Mouse (Mus musculus): ENCODE measurements around the gene Slc35e3.

Gene Slc35e3

DNA sequence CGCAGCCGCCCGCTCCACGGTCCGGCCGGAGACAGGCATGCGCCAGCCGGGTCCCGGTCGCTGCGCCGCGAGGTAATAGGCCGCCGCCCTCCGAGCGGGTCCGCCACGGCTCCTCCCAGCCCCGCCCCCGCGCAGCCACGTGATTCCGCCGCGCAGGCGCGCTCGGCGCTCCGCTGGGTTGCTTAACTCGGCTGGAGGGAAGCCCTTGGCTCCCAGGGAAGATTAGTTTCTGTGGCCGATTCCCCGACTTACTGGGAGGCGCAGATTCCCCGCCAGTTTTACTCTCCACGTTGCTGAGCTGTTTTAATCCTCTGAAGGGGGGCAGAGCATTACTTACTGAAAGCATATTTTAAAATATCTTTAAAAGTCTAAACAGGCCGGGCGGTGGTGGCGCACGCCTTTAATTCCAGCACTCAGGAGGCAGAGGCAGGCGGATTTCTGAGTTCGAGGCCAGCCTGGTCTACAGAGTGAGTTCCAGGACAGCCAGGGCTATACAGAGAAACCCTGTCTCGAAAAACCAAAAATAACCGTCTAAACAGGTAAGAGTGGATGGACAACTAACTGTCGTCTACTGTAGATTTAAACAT lies at the start of gene Slc35e3:
Slc35e3 (minus strand) TSS at position 69 of the 587 bp plus-strand sequence.
- DNase-seq, result peak; percentile 96 to 97

DNA sequence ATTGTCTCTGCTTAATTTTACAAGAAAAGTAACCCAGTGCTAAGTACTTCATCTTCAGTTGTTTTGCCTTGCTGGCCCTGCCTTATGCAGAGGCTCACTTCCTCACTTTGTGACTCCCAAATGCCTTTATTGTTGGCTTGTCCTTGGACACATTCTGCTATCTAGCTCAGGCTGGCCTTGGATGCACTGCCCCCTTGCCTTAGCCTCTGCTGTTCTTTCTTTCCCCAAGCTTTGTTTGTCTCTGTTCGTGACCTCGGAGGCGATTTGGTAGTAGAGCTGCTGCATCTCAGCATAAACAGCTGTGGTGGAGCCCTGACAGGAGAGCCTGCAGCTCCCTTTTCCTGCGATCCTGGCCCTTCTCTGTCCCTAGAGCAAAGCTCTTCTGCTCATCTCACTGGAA lies 49.0 kb upstream of the Slc35e3 start:
- no peak for DNase-seq

DNA sequence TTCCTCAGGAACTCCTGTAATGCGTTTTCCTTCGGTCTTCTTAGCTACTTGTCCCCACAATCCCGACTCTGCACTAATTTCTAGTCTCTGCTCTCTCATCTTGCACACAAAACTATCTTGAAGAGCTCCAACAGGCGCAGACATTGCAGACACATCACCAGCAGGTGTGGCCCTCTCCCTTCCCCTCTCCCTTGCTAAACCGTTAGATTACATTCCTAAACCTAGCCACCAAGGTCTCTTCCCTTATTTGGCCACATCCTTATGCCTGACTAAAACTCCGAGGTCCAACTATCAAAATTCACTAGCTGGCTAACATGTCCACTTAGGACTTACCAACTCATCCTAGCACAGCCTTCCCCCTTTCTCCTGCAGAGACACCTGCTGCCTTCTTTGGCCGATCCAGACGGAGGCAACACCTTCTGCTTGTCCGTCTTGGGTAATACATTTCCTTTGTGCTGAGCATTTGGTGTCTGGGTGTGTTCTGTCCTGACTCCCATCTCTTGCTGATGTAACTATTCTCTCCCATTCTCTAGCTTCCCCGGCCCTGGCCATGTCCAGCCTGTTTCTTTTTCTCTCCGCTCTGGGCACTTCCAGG lies 47.4 kb upstream of the Slc35e3 start:
- peak in 1 of 2 experiments; percentile 16 for DNase-seq

DNA sequence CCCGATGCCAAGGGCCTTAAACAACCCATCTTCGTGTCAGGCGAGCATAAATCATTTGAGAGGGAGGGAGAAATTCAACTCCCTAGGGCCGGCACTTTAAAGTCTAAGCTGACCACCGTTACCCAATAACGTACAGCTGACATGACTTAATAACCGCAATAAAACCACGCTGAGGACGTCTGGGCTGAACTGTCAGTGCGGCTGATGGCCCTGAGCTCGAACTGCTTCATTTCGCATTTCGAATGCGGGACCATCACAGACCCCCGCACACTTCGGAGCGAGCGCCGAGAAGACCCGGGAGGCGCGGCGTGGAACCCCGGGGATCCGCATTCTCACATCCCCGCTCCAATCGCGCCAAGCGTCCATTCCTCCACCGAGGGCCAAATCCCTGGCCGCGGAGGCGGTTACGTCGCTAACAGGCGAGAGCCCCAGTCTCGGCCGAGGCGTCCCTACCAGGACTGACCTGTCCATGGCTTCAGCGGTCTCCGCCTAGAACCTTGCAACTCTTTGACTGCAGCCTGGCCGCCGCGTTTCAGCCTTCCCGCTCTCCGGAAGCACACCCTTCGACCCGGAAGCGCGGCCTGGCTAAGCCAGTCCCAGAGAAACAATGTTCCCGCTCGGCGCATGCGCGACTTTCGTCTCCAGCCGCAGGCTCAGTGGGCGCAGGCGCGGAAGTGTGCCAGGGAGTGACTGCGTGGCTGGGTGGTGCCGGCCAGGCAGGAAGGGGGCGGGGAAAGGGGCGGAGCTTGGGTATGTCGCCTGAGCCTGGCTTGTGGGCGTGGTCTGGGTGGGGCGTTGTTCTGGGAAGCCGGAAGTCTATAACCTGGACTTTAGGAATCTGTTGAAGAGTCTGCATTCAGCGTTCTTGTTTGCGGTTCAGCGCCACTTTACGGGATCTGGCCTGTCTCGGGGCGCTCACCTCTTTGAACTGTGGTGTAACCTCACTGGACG lies 46.3 kb upstream of the Slc35e3 start, which contains the start of gene Nup107:
Nup107 (minus strand) TSS at position 565 of the 951 bp plus-strand sequence.
- peak; percentile 100 for DNase-seq

DNA sequence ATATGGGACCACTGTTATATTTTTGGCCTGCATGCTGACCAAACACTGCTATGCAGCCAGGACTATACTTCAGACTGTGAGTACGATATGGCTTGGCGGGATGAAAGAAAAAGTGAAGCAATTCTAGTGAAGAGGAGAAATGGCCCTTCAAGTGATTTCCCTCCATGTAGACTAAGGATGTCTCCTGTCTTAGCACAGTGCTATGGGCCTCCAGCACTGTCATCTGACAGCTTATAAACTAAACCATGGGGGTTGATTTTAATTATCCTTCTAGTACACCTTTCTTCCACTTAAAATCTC lies 45.0 kb upstream of the Slc35e3 start:
- no peak for DNase-seq

DNA sequence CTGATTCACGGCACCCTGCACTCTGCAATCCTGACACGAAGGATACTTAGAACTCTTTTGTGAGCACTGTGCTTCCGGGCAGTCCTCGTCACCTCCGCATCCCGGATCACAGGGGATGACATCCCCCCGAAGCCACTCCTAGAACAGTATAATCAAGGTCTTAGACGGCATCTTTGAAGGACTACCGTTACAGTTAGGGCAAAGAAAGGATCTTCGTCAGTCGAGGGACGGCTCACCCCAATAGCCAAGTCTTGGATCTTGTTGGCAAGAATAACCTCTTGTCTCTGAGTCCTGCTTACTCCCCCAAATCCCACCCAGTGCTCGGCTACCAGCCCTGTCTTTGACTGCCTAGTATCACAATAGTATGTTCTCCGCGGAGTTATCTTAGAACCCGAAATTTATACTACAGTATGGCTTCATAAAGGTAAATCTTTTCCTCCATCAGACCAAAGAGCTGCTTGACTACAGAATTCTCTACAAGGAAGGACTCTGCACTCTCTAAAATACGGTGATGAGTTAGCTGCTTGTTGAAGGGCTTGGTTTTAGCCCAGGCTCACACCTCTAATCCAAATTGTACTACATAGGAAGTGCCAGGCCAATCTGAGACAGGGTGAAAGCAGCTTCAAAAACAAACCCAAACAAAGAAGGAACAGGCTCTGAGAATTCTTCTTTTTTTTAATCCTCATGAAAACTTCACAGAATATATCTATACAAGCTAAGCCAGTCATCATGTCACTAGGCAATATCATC lies 44.4 kb upstream of the Slc35e3 start:
- no peak for DNase-seq

DNA sequence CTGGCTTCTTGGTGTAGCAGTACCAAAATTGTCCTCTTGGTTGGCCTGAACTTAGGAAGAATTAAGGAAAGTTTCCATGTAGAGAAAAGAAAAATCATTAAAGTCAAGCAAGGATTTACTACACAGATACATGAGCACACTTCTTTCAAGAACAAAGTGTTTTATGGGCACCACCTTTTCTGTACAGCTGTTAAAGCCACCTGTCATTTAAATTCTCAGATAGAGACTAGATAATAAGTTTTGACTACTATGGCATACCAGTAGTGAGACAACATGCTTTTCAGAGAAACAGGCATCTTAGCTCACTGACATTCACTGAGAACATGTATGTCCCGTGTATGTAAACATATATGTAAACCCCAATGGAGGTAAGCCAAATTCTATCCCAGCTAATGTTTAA lies 43.8 kb upstream of the Slc35e3 start:
- no peak for DNase-seq

DNA sequence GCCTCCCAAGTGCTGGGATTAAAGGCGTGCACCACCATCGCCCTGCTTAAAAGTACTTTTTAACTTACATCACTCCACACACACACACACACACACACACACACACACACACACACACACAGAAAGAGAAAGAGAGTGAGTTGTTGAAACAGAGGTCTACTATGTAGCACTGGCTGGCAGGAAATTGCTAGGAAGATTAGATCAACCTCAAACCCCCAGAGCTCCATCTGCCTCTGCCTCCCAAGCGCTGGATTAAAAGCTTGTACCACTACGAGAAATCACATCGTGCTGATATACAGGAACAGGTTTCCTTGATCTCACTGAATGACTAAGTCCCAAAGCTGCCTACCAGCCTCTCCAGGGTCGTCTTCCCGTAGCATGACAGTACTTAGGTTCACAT lies 38.5 kb upstream of the Slc35e3 start:
- no peak for DNase-seq

DNA sequence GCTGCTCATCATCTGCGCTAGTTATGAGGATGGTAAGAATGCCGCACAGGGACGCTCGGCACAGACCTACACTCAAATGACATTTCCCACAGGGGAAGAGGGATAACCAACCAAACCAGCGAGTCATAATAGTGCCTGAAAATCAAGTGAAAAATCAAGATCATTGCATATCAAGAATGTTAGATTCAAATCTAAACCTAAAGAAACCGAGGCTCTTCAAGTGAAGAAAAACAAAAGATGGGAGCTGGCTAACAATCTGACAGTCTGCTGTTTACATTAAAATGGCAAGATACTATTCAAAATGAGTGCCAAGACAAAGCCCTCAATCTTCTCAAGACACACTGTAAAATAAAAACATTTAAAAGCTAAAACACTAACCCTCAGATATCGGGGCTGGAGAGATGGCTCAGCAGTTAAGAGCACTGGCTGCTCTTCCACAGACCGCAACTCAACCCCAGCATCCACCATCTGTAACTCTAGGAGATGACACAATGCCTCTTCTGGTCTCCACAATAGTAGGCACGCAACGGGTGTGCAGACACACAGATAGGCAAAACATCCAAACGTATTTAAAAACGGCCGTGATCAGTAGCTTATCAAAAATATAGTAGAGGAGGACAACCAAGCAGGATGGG lies 37.7 kb upstream of the Slc35e3 start:
- DNase-seq, result no peak

DNA sequence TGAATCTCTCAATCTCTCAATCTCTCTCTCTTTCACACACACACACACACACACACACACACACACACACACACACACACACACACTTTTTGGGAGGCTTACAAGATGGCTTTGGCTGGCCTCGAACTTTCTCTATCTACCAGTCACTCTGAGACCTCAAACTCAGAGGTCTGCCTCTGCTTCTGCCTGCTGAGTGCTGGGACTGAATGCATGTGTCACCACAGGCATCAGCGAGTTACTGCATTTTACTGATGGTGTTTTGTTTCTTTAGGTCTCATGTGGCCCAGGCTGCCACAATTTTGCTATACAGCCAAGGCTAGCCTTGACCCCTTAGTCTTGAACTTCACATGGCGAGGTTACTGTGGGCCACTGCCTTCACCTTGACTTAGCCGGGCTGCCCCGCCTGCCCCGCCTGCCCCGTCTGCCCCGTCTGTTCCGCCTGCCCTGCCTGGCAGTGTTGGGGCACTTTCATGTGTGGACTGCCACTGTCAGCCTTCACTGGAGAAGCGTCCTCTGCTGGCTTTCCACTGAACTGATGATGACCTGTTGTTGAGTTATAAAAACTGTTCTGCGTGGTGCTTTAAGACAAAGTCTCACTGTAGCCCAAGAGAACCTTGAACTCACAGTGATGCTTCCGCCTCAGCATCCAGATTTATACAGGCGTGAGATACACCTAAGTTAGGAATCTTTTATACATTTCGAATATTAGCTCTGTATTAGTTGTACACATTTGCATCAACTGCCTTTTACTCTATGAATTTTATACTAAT lies 36.5 kb upstream of the Slc35e3 start:
- DNase-seq, result no peak

DNA sequence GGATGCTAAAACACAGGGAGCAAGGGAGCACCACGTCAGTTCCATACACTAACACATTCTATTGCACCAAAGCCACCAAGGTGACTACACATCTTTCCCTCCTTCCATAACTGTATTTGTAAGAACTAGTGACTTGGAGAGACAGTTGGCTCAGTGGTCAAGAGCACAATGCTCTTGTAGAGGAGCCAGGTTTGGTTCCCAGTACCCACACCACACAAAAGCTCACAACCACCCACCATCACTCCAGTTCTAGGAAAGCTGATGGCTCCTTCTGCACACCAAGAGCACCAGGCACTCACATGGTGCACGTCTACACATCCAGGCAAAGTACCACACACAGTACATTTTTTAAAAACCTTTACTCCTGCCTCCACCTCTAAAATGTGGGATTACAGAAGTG lies 35.9 kb upstream of the Slc35e3 start:
- no peak for DNase-seq

DNA sequence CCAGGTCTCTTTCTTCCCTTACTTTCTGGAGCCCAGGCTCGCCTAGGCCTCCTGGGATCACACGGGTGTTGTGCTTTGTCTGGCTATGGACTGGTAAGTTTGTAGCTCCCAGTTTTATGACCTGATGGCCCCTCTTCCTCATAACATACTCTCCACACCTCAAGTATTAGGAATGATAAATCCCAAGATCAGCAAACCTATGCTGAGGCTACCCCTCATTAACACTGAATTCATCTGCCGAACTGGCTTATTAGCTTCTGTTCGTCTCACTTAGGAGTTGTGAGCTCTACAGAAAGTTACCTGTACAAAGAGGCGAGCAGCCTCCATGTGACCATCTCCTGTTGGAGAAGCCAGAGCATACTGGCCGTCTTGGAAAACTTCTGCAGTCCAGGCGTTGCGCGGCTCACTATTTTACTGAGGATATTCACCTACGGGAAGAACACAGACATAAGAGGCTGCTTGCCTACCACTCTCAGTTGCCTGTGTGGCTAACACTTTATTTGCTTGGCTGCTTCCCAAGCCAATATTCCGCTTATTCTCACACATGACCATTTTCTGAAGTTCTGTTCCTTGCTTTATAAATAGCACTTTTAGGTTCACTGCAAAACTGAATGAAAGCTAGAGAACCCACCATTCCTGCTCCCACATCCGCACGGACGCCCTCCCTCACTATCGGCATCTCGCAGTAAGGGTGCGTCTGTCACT lies 35.0 kb upstream of the Slc35e3 start:
- no peak for DNase-seq

DNA sequence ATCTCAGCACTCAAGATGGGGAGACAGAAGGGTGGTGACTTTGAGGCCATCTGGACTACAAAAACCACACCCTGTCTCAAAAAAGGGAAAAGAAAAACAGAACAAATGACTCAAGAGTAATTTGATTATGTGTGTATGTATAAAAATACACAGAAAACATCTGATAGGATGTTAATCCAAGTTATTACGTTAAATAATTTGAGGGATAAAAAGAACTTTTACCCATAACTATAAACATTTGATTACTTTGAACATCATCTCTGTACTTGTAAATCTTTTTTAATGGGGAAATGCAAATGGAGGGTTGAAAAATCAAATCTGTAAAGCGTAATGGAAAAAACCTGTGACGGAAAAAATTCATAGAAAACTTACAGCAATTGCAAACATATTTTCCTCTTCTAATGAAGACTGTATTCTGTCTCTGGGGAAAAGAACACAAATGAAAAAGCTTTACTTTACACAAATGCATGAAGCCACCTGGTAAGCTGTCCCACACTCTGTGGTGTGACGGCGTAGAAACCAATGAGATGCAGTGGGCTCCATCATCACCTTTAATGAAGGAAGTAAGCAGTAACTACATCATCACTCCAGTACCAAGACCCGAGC lies 34.2 kb upstream of the Slc35e3 start:
- DNase-seq, result no peak

DNA sequence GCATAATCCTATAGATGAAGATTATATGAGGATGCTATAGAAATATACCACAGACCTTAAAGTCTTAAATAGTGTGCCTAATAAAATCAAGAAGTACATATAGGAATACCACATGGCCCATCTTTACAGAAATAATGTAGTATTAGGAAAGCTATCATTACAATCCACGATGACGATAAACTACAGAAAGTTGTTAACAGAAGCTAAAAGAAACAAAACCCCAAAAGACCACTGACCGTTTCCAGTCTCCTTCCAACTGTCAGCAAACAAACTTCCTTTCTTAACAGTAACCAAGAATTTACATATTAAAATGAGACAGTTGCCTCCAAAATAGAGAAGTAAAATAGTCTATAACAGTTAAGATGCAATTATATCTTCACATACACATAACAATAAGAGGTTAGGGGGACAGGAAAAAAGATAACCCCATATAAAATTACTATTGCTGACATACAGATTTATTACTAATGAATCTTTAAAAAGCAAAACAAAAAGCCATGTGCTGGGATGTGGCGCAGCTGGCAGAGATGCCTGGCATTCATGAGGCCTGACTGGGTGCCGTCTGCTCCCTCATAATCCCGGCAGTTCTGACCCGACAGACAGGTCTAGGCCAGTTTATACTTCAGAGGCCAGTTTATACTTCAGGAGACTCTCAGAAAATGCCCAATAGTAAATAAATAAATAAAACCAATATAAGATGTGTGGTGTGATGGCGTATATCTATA lies 33.6 kb upstream of the Slc35e3 start:
- no peak for DNase-seq

DNA sequence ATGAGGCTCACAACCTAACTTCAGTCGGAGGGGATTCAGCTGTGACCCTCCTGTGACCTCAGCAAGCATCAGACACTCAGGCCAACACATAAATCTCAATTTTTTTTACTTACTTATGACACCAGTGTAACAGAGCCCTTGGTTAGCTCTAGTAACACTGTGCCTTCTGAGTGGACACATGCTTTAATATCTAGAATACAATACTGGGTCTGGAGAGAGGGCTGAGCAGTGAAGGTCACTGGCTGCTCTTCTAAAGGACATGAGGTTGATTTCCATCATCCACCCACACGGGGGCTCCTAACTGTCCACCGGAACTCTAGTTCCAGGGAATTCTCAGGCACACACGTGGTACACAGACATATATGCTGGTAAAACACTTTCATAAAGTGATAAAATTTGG lies 32.8 kb upstream of the Slc35e3 start:
- no peak for DNase-seq

DNA sequence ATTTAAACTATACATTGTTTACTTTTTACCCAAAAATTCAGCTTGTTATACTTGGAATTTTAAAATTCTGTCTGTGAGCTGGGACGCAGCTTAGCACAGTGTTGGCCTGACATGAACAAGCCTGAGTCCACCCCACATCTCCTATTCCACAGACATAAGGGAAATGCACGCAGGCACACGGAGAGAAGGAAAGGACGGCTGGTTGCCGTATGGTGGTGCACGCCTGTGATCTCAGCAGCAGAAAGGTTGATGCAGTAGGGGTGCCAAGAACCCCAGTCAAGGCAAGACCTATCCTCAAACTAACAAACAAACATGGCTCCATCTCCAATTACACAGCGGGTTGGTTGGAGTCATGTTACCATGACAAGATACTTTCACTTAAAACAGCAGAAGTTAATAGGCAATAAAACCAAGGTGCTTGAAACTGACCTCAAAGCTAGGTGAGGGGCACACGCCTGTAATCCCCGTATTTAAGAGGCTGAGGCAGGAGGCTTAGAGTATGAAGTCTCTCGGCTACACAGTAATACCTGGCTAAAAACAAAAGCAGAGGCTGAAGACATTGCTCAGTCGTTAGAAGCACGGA lies 32.3 kb upstream of the Slc35e3 start:
- no peak for DNase-seq

DNA sequence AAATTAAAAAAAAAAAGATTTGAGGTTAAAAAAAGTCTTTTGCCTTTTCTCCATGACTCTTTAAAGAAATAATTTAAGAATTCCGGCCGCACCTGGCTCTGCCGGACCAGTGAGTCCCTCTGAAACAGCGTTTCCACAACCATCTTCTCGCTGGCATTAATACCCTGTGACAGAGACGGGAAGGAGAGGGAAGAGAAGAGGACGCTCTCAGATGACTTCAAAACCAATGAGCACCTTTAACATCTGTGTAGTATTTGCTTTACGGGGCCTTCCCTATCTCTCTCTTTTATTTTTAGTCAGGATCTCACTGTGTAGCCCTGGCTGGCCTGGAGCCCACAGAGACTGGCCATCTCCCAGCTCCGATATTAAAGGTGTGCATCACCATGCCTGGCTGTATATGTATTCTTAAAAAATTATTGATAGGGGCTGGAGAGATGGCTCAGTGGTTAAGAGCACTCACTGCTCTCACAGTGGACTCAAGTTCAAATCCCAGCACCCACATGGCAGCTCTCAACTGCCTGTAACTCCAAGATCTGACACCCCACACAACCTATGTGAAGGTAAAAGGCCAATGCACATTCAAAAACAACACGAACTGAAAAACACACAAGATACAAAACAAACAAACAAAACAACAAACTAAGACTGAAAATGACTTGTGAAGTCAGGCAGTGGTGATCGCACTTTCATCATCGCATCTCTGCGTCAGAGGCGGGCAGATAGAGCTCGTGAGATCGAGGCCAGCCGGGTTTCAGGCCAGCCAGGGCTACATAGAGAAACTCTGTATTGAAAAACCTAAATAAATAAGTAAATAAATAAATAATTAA lies 31.5 kb upstream of the Slc35e3 start:
- DNase-seq, result no peak

DNA sequence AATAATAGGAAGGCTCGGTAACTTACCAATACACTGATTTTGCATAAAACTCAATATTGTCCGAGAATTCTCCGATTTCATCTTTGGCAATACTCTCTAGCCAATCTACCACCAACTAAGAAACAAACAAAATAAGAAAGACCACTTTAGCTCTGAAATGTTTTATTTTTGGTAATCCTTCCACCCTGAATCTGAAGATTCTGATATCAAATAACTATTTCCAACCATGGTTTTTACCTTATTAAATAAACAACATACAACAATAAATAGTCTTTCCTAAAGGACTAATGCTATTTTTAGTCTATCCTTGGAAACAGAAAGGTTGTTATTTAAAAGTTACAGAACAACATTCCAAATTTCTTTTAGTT lies 30.9 kb upstream of the Slc35e3 start:
- DNase-seq, result no peak

Measured in cerebellum, adult 18-20 months (tissue).